Mouse (Mus musculus) T-helper 17 cell (primary cell): ENCODE results near the gene Pik3r1.

ENCODE experiments used
- in situ Hi-C, 2 experiments: fragments of 300-600 bp; cut with MboI, MseI; formaldehyde crosslinking; loops; 1 replicate in 1 of 2; 2 replicates in 1 of 2; pipeline ENCODE4 v1.15.1; 2025; ENCODE audit warnings: high pct_unique_total_duplicates in 2 of 2

Gene Pik3r1

DNA sequence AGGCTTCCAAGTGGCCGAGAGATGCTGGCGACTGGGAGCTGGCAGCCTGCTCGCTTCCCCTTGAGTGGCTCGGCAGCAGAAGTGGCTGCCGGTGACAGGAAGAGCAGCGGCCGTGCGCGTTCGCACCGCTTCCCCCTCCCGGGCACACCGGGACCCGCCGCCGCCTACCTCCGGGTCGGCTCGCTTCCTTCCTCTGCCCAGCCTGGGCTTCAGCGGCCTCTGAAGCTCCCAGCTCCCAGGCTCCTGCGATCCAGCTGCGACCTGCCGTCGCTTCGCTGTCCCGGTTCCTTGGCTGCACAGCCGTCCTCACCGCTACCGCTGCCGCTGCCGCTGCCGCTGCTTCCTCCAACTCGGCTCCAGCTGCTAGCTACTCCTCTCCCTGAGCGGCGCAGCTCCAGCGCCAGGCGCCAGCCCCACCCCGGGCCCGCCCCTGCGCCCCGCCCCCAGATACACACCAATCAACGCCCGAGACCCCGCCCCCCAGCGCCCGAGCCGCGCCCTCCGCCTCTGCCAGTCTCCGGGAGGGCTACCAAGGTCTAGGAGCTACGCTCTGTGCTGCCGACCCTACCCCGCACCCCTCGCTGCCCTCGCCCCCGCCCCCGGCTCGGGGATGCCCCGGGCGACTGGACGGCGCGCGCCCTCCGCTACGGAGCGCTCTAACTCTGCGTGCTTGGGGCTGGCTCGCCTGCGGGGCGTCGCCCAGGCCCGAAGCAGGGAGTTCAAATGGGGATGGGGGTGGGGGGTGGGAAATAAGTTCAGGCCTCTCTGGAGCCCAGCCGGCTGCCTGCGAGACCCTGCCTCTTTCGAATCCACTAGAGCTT, at the start of gene Pik3r1:
Gene Pik3r1 (minus strand): TSS at position 409 of the 821 bp plus-strand sequence.
- in situ Hi-C loops: loop anchor here in 1 of 2 experiments (10.0 kb wide), 1 partner anchor 1103 kb away; the partner anchor contains the start of gene Ccdc125

DNA sequence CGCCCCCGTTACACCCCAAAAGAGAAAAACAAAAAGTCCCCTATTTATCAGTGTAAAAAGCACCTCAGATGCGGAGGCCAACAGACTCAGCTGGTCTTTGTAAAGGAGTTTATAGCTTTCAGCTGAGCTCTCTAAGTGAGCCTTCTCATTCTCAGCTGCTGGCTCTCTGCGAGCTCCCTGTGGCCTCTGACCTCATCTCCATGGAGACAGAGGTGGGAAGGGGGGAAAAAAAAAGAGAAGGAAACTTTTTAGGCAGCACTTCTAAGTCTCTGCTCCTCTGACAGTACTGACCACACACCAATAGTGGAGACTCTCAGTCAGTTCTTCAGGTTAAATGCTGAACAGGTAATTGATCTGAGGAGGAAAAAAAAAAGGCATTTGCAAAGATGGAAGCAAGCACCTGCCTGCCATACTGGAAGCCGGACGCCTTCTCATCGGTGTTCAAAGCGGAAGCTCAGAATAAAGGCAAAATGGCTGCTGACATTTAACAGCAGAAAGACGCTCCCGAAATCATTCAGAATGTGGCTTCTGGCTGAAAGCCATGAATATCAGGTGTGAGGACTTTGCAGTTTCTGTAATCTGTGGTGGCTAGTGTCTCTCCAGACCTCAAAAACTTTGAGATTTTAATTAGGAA, 45.4 kb upstream of the Pik3r1 start:
- in situ Hi-C loops: no loop called here

DNA sequence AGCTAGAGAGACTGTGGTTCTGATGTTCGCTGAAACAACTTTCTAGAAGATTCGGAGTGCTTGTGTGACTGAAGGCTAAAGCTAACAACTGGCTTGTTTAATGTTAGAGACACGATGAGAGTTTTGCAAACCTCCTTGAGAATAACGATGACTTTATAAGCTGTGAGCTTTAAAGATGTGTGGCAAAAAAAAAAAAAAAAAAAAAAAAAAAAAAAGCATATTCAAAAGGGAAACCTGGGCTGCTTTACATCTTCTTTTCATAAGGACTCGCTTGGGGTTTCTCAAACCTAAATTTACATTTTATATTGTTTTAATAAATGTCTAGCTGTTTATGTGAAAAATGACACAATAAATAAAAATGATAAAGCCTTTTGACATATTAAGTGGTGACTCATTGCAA, 44.3 kb upstream of the Pik3r1 start:
- in situ Hi-C loops: no loop called here

DNA sequence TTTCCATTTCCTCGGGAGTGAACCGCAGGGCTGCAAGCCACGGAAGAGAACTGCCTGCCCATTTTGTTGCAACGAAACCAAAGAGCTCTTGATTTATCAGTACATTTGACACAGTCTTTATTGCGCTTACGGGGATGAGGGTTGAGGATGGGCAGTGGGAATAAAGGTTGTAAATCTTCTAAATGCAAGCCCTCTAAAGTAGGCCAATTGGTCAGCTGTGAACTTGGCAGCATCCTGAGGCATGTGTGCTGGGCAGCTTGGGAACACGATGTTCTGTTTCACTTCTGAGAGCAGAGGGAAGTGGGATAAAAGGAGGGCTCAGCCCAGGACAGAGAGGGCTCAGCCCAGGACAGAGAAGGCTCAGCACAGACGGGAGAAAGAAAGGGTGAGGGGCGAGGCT, 43.9 kb upstream of the Pik3r1 start:
- in situ Hi-C loops: no loop called here

DNA sequence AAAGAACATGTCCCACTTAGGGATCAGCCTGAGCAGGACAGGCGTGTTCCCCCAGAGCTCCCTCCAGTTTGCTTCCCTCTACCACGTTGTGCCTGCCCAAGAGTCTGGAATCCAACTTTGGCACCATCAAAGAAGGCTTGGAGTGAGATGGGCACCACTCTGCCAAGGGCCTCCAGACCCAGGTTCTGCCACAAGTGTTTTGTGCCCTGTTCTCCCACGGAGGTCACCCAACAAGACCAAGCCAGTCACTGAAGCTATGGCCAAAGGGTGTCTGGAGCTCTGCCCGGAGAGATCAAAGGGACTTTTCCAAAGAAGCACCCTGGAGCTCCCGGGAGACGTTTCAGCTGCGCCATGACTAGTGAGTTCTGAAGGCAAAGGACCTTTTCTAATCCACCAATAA, 42.6 kb upstream of the Pik3r1 start:
- in situ Hi-C loops: no loop called here

DNA sequence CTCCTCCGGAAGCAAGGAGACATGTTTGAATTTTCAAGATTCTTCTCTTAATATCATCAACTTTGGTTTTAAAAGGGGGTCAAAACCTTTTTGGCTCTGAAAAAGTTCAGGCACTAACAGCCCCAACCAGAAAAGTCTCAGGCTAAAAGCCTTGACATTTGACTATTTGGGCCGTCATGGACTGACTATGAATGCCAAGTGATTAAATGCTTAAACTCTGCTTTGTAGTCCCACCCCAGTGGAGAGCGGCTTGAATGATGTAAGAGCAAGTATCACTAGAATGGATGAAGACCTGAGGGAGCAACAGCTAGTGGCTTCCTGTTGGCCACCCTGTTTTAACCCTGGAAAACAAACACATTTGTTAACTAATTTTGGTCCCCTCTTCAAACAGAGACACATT, 41.8 kb upstream of the Pik3r1 start:
- in situ Hi-C loops: no loop called here

DNA sequence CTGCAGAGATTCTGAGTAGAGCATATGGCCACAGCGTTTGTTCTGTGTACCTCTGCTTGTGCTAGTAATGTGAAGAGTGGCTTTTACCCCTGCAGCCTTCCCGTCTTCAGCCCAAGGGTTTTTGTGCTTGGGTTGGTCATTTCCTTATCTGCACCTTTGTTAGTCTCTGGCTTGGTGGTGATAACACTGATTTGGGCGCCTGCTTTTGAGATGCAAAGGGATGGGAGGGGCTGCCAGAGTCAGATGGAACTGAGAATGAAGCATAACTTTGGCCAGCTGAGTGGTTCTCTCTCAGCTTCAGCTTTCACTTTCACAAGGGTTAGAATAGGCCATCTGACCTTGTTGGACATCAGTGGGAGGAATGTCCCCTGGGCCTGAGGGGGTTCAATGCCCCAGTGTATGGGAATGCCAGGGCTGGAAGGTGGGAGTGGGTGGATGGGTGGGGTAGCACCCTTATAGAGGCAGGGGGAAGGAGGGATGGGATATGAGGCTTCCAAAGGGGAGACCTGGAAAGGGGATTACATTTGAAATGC, 37.6 kb upstream of the Pik3r1 start:
- in situ Hi-C loops: no loop called here

DNA sequence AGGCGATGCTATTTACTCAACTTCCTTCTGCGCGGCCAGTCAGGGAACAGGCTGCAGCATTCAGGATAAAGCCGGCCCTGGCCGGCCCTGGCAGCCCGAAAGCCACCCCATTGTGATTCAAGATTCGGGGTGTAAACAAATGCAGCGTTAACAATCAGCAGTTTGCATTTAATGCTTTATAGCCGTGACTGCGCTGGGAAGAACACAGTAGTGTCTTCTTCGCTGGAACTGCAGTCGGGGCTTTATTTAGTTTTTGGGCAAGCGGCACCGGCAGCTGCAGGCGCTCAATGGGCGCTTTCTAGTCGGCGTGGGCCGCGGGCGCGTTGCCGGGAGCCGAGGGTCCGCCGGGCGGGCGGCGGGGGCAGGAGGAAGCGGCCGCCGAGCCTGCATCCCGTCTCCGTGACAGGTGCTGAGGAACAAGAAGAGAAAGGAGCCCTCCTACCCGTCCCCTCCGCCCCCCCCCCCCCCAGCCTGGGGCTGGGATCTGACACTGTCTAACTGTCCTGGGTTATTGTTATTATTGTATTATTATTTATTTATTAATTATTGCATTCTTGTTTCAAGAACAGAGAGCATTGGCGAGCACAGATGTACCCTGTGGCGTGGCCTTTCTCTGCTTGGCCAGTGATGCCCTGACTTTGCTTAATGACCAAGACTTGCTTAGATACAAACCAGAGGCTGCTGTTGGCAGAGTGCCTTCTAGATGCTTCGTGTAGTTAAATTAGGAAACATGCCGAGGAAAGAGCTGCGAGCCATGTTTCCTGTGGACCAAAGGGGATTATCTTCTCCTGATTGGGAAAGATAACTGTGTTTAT, 33.6 kb upstream of the Pik3r1 start:
- in situ Hi-C loops: no loop called here

DNA sequence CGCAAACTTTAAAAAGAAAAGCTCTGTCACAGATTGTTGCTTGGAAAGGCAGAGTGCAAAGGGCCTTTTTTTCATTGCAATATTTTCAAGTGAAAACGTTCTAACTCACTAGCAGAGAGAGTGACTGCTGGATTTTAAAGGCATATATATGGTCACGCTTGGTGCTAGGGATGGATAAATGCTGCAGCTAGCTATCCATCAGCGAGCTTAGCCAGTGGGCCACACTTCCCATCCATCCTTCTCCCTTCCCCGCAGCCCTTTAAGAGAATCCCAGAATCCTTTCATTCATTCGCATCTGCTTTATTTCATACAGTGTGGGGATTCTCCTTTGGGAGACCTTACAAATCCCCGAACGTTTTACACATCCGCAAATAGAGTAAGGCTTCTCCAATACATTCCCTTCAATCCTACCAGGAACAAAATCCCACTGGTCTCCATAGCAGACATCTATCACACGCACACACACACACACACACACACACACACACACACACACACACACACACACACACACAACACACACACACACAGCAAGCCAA, 32.9 kb upstream of the Pik3r1 start:
- in situ Hi-C loops: no loop called here

DNA sequence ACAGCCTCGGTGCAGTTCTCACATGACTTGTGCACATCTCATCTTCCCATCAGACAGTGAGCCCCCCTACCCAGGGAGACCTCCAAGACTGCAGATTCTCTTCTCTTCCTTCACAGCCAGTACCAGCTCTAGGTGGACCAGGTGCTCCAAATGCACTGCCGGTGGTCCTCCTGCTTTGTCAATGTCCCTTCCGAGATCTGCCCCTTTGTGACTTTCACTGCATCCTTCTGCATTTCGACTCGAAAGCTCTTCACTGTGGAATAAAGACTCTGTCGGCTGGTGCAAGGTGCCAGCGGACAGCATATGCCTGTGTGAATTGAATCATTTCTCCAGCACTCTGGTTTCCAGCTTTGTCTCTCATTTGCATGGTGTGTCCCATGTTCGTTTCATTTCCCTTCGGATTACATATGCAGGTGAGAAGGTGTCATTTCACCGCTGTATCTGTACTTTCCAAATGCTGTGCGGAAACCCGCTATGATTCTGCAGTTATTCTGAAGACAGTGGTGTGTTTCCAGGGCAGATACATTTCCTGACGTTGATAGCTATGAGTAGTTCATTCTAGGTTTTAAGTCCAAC, 32.1 kb upstream of the Pik3r1 start:
- in situ Hi-C loops: no loop called here

DNA sequence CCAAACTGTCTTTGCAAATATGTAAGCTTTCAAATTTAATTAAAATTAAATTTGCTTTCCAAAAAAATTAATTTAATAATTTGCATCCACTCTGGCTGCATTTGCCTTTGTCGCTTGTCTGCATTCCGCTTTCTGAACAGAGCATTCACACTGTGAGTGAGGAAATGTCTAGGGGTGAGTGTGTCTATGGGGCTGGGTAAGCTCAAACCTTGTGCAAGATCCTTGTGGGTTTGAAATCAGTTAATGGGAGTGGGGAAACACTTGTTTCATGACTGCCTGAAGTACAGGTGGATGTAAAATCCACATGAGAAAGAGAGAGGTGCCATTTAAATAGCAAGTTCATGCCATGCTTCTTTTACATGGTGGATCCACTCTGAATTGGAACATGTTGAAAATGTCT, 31.3 kb upstream of the Pik3r1 start:
- in situ Hi-C loops: no loop called here

DNA sequence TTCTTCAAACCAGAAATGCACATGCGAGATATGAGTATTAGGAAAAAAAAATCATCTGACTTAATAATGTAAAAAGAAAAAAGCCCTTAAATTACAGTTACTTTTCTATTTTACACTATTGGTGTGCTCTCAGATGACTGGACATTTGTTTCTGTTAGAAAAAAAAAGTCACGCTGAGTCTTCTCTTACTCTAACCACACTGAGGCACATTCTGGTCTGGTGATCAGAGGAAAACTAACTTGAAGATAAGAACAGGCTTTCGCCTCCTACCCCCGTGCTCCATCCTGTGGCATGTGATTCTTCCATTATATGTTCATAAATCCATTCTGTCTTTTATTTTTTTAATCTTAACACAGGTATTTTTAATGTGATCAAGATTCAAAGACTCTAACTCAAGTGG, 30.5 kb upstream of the Pik3r1 start:
- in situ Hi-C loops: no loop called here

DNA sequence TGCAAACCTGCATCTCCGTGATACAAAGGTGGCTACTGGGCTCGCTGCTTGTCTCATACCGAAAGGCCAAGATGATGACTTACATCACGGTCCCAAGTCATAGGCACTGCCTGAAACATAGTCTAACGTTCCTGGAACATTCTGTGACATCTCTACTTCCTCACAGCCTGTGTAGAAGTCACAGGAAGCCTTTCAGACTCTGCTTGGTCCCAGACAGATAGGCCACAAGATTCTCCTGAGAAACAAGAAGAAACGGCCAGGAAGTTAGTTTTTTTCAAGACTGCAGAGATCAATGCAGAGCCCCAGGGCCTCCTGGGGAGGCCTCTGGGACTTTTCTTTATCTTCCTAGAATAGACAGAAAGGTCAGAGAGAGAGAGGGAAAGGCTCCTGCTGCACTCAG, 29.0 kb upstream of the Pik3r1 start:
- in situ Hi-C loops: no loop called here

DNA sequence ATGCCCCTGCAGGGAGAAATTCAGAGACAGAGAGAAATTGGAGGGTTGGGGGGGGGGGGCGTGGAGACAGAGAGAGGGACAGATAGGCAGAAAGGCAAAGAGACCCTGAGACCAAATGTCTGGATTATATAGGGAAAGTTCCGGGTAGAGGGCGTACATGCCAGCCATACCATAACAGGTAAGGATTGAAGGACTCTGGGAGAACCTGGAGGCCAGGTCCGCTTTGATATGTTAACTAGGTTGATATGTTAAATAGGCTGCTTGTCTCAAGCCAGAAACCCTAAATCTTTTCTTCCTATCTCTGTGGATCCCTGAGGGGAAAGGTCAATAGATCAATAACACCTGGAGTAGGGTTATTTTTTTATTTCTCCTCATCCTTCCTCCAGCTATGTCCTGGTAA, 17.7 kb upstream of the Pik3r1 start:
- in situ Hi-C loops: no loop called here

DNA sequence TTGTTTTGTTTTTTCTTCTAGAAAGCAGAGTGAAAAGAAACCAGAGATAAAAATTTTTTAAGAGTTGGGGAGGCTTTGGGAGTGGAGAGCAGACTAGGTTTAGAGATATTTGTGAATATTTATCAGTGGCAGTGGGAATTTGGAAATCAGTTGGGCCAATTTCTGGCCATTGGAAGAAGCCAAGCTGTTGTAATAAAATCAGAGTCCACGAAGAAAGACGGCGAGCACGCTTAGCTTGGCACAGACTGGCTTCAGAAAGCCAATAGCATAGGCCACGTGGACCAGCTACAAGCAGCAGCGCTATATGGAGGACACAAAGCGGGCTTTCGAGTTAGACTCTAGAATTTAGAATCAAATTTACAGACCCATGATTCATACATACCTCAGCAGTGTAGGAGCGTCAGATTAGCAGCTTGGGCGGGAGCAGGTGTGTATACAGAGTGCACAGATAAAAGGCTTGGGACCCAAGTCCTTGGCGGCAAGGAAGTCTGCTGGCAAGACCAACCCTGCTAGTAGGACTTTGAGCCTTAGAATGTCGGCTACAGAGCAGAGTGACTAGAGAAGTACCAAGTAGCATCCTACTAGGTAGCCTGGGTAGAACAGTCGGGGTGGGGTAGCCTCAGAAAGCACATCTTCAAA, 16.8 kb upstream of the Pik3r1 start:
- in situ Hi-C loops: no loop called here

DNA sequence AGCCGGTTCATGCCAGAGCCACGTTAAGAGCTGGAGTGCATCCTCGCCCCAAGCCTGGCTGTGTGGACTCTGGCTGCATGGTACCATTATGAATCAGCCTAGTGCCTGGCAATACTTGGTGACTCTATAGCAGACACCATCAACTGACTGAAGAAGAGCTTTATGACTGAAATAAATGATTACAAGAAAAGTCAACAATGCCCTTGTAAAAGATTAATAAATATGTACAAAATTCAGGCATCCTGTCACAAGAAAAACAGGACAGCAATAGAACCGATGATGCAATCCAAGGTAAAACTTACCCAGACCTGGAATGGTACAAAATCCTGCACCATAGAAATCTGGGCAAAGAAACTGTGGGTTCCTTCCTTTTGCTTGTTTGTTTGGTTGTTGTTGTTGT, 11.0 kb upstream of the Pik3r1 start:
- in situ Hi-C loops: loop anchor here in 1 of 2 experiments (5.0 kb wide), 1 partner anchor 308 kb away; no protein-coding TSS in a partner anchor

DNA sequence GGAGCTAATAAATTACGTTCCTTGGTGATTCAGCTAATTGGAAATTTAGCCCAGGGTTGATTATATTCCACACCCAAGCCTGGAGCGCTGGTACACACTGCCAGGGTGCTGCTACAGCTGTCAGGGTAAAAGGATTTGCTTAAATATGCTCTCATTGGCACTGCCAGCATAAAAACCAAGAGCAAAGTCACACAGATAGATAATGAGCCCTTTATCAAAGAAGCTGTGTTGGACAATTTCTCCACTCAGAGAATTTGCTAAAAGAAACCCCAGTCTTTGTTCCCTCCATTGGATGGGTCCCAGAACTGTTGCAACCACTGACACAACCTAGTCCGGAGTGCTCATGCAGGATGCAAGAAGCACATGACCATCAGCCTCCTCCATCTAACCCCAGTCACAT, 9.8 kb upstream of the Pik3r1 start:
- in situ Hi-C loops: loop anchor here in 1 of 2 experiments (5.0 kb wide), 1 partner anchor 309 kb away; no protein-coding TSS in a partner anchor

DNA sequence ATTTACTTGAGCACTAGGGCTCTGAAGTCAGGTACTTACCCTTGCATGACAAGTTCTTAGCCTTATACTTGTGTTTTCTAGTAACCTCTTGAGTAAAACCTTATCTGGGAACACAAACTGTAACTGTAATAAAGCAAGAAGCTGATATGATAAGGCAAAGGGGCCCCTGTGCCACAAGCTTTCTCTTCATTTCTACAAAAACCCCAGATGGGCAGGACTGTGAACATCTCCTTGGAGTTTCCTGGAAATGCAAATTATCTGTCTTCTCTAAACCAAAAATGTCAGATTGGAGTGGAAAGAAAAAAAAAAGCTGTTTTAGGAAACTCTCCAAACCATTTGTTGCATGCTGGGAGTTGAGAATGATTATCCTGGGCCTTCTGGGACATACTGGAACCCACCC, 3.1 kb upstream of the Pik3r1 start:
- in situ Hi-C loops: no loop called here

DNA sequence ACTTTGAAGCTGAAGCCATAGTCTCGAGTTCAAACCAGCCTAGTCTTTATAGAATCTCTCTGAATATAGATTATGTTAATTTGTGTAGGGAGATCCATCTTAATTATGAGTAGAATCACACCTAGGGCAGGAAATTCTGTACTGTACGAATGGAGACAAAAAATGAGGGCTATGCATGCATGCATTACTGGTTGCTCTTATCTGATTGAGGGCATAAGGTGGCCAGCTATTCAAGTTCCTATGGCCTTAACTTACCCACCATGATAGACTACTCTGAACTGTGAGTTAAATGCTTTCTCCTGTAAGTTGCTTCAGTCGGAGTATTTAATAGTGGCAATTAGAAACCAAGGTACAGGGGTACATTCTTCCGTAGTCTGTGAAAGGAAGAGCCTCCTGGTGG, 1.9 kb upstream of the Pik3r1 start:
- in situ Hi-C loops: loop anchor here in 1 of 2 experiments (10.0 kb wide), 1 partner anchor 1105 kb away; the partner anchor contains the start of gene Ccdc125

DNA sequence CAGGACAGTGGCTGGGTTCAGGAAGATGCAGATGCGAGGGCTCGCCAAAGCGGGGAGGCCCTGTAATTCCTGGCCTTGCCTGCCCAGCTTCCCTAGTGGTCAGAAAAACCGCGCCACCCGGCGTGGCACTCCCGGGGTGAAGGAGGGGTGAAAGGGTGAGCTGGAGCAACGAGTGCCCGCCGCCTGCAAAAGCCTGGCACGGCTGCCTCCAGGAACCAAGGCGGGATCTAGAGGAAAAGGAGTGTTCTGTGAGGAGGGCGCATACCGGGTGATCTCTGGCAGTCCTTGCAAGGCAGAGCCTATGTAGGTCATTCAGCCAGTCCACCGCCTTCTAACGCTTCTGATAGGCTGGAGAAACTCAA, 594 bp upstream of the Pik3r1 start:
- in situ Hi-C loops: loop anchor here in 1 of 2 experiments (10.0 kb wide), 1 partner anchor 1104 kb away; the partner anchor contains the start of gene Ccdc125
